Mouse (Mus musculus) CH12.LX (cell line): ENCODE data around the gene Smg6. TPM values are rescaled to one million over a fixed set of nuclear protein-coding genes. Genes with fewer than 3 reads are reported as not detected.

ENCODE experiments used
- DNase-seq: peaks from one replicate; pipeline ENCODE4 v3.0.0-alpha.2; 2013; ENCODE audit errors: extremely low read depth
- H3K27ac ChIP-seq: 2 replicates; pipeline ENCODE4 v1.5.1; 2012; ENCODE audit warnings: low read depth, mild to moderate bottlenecking, control low read depth, moderate library complexity; ENCODE audit not compliant: insufficient read depth
- H3K27me3 ChIP-seq: replicated peaks from 2 replicates; pipeline ENCODE3; 2012; ENCODE audit warnings: inconsistent platforms
- H3K36me3 ChIP-seq, 2 experiments: replicated peaks in 1 of 2; 2 replicates each; pipeline versions ENCODE3 to v1.6.1; 2012; ENCODE audit warnings: inconsistent platforms in 1 of 2, low read length in 1 of 2, mild to moderate bottlenecking in 1 of 2, mixed read lengths in 1 of 2, moderate library complexity in 1 of 2; ENCODE audit not compliant: control insufficient read depth in 1 of 2, insufficient read depth in 1 of 2
- H3K4me1 ChIP-seq, 2 experiments: 2 replicates each; pipeline ENCODE4 v1.6.1; 2012; ENCODE audit warnings: inconsistent platforms in 1 of 2, moderate library complexity in 1 of 2; ENCODE audit not compliant: insufficient read depth in 2 of 2, control insufficient read depth in 1 of 2
- H3K4me2 ChIP-seq: 2 replicates; pipeline ENCODE4 v1.6.1; 2012; ENCODE audit warnings: low read depth, mild to moderate bottlenecking, control low read depth; ENCODE audit not compliant: poor library complexity, insufficient read depth, severe bottlenecking
- H3K4me3 ChIP-seq, 3 experiments: fragments of 150-350 bp in 1 of 3; sonication (generic) in 1 of 3; replicated peaks in 1 of 3; 2 replicates each; pipeline versions ENCODE3 to v1.5.1; 2011 to 2012; ENCODE audit warnings: low read depth in 2 of 3, low read length in 2 of 3, mild to moderate bottlenecking in 2 of 3, moderate library complexity in 2 of 3, control low read depth in 1 of 3, improper control_type of control experiment in 1 of 3, inconsistent platforms in 1 of 3, mixed read lengths in 1 of 3; ENCODE audit not compliant: poor library complexity in 1 of 3
- H3K79me2 ChIP-seq: replicated peaks from 2 replicates; pipeline ENCODE4 v1.6.1; 2012; ENCODE audit warnings: mild to moderate bottlenecking, moderate library complexity; ENCODE audit not compliant: control insufficient read depth, poor library complexity, insufficient read depth, severe bottlenecking; ENCODE audit errors: extremely low read depth
- H3K9ac ChIP-seq: 2 replicates; pipeline ENCODE4 v1.6.1; 2012; ENCODE audit warnings: low read depth, mild to moderate bottlenecking, control low read depth, moderate library complexity; ENCODE audit not compliant: insufficient read depth
- H3K9me3 ChIP-seq: replicated peaks from 2 replicates; pipeline ENCODE3; 2012; ENCODE audit warnings: low read length, inconsistent platforms, mixed read lengths
- BHLHE40 ChIP-seq: IDR thresholded peaks from 2 replicates; pipeline ENCODE4 v1.6.1; 2011; ENCODE audit warnings: mild to moderate bottlenecking, low read depth, low read length, improper control_type of control experiment
- CHD2 ChIP-seq: IDR thresholded peaks from 2 replicates; pipeline ENCODE4 v1.6.1; 2011; ENCODE audit warnings: low read length, improper control_type of control experiment
- CTCF ChIP-seq, 2 experiments: IDR thresholded peaks in 1 of 2; conservative IDR thresholded peaks in 1 of 2; 2 replicates each; pipeline ENCODE4 v1.5.1; 2011 to 2012; ENCODE audit warnings: low read depth in 2 of 2, low read length in 2 of 2, improper control_type of control experiment in 1 of 2, inconsistent platforms in 1 of 2, mild to moderate bottlenecking in 1 of 2, moderate library complexity in 1 of 2
- E2F4 ChIP-seq: IDR thresholded peaks from 2 replicates; pipeline ENCODE4 v1.6.1; 2011; ENCODE audit warnings: low read depth, low read length, improper control_type of control experiment; ENCODE audit not compliant: insufficient replicate concordance
- ELF1 ChIP-seq: IDR thresholded peaks from 2 replicates; pipeline ENCODE4 v1.6.1; 2014; ENCODE audit warnings: low read depth, mild to moderate bottlenecking, inconsistent platforms, low read length, improper control_type of control experiment
- EP300 ChIP-seq: IDR thresholded peaks from 2 replicates; pipeline ENCODE4 v1.6.1; 2011; ENCODE audit warnings: low read length, improper control_type of control experiment
- ETS1 ChIP-seq: conservative IDR thresholded peaks from 2 replicates; pipeline ENCODE4 v1.6.1; 2012; ENCODE audit warnings: low read depth, mild to moderate bottlenecking, inconsistent platforms, low read length, improper control_type of control experiment, moderate library complexity
- HCFC1 ChIP-seq: IDR thresholded peaks from 2 replicates; pipeline ENCODE4 v1.6.1; 2012; ENCODE audit warnings: low read depth, mild to moderate bottlenecking, inconsistent platforms, low read length, improper control_type of control experiment
- JUND ChIP-seq: conservative IDR thresholded peaks from 2 replicates; pipeline ENCODE4 v1.6.1; 2011; ENCODE audit warnings: low read depth, low read length, improper control_type of control experiment
- KAT2A ChIP-seq: IDR thresholded peaks from 2 replicates; pipeline ENCODE4 v1.6.1; 2012; ENCODE audit warnings: low read length, improper control_type of control experiment, inconsistent platforms; ENCODE audit not compliant: insufficient replicate concordance
- MAFK ChIP-seq: IDR thresholded peaks from 2 replicates; pipeline ENCODE4 v1.6.1; 2011; ENCODE audit warnings: low read length, improper control_type of control experiment; ENCODE audit not compliant: insufficient replicate concordance
- MAX ChIP-seq: IDR thresholded peaks from 2 replicates; pipeline ENCODE4 v1.6.1; 2011; ENCODE audit warnings: low read length, improper control_type of control experiment
- MXI1 ChIP-seq: IDR thresholded peaks from 2 replicates; pipeline ENCODE4 v1.6.1; 2011; ENCODE audit warnings: mild to moderate bottlenecking, low read depth, low read length, improper control_type of control experiment
- NELFE ChIP-seq: IDR thresholded peaks from 2 replicates; pipeline ENCODE4 v1.6.1; 2011; ENCODE audit warnings: low read depth, low read length, improper control_type of control experiment
- NRF1 ChIP-seq: IDR thresholded peaks from 2 replicates; pipeline ENCODE4 v1.6.1; 2014; ENCODE audit warnings: low read depth, mild to moderate bottlenecking, inconsistent platforms, low read length, improper control_type of control experiment, moderate library complexity
- PAX5 ChIP-seq: IDR thresholded peaks from 2 replicates; pipeline ENCODE4 v1.6.1; 2012; ENCODE audit warnings: low read length, inconsistent platforms, mixed read lengths
- POLR2A ChIP-seq: IDR thresholded peaks from 2 replicates; pipeline ENCODE4 v1.6.1; 2011; ENCODE audit warnings: low read depth, mild to moderate bottlenecking, improper control_type of control experiment, low read length
- POLR2AphosphoS2 ChIP-seq: IDR thresholded peaks from 2 replicates; pipeline ENCODE4 v1.6.1; 2011; ENCODE audit warnings: low read depth, low read length, improper control_type of control experiment
- RAD21 ChIP-seq: IDR thresholded peaks from 2 replicates; pipeline ENCODE4 v1.6.1; 2011; ENCODE audit warnings: low read depth, mild to moderate bottlenecking, low read length, improper control_type of control experiment, moderate library complexity
- SMC3 ChIP-seq: IDR thresholded peaks from 2 replicates; pipeline ENCODE4 v1.6.1; 2011; ENCODE audit warnings: low read depth, low read length, improper control_type of control experiment
- TCF12 ChIP-seq: IDR thresholded peaks from 2 replicates; pipeline ENCODE4 v1.6.1; 2014; ENCODE audit warnings: low read depth, mild to moderate bottlenecking, inconsistent platforms, low read length, improper control_type of control experiment
- ZKSCAN1 ChIP-seq: IDR thresholded peaks from 2 replicates; pipeline ENCODE4 v1.6.1; 2012; ENCODE audit warnings: low read depth, inconsistent platforms, low read length, improper control_type of control experiment, borderline replicate concordance
- ZMIZ1 ChIP-seq: IDR thresholded peaks from 2 replicates; pipeline ENCODE4 v1.6.1; 2012; ENCODE audit warnings: low read depth, mild to moderate bottlenecking, inconsistent platforms, low read length, improper control_type of control experiment
- ZNF384 ChIP-seq: IDR thresholded peaks from 2 replicates; pipeline ENCODE4 v1.6.1; 2012; ENCODE audit warnings: low read depth, low read length, improper control_type of control experiment, inconsistent platforms
- dilution Hi-C: fragments of 300-500 bp; cut with MboI; formaldehyde crosslinking; loops from 2 replicates; pipeline ENCODE4 v1.14.3; 2020; ENCODE audit warnings: low sequenced_read_pairs; ENCODE audit not compliant: extremely low pct_unique_long_range_greater_than_20kb, extremely low pct_ligation_motif_present
- in situ Hi-C: fragments of 300-500 bp; cut with MboI; formaldehyde crosslinking; loops from 3 replicates; pipeline ENCODE4 v1.14.3; 2019; ENCODE audit warnings: low sequenced_read_pairs, low pct_ligation_motif_present, low pct_unique_long_range_greater_than_20kb, mixed read lengths
- polyA plus RNA-seq: library from polyadenylated mRNA; unstranded; fragments of >175 nt; gene quantifications from 2 replicates; pipeline ENCODE4 v1.2.1, GENCODE M21; 2012; ENCODE audit warnings: low read depth; ENCODE audit not compliant: insufficient read length
- total RNA-seq, 2 experiments: library from RNA; depleted of rRNA; stranded (reverse); fragments of 300-350 nt in 1 of 2; fragments of >200 nt in 1 of 2; gene quantifications; 2 replicates each; pipeline ENCODE4 v1.2.3; 2012 to 2014

Smg6 gene
- total and polyA plus RNA-seq, 3 experiments: 9.0 to 18.5 (median 12.1) TPM

DNA sequence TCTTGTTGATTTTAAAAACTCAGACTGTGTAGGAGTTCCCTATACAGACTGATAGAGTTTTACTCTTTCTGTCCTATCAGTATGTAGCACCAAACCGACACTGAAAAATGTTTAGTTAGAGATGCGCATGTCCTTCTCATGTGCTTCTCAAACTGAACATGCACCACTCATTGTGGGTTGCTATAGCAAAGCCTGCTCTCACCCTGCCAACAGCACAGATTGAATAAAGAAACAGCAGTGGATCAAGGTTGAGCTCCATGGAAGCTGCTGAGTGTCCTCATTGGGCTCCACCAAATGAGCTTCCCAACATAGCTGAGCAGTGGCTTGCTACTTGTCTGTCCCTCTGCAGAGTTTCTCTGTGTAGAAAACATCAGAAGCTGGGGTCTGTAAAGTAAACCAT lies 192.5 kb downstream of the Smg6 start:
- in situ Hi-C loops (no loop called here), dilution Hi-C loops (no loop called here)
- DNase-seq: no peak
- Histone ChIP-seq H3K79me2 (no peaks in the 10 kb centered on the region), H3K4me1 (peaks cover 7 to 11% of the 10 kb centered on the region in 2 experiments; a peak in 3 of 4 replicates), H3K36me3 (peaks cover 0 to 40% of the 10 kb centered on the region in 2 experiments), H3K4me3 (no peak overlapping the region), H3K4me2 (no peak overlapping the region), H3K9me3 (no peaks in the 10 kb centered on the region), H3K27ac (no peak overlapping the region), H3K9ac (no peak overlapping the region), H3K27me3 (no peaks in the 10 kb centered on the region)
- TF ChIP-seq ZMIZ1 (no peak), POLR2A (no peak), POLR2AphosphoS2 (no peak), EP300 (no peak), CTCF (conservative IDR thresholded peaks at IDR 0.05 in 1 of 2, IDR thresholded peaks at IDR 0.05 in 1 of 2; ENCODE audit: low read depth in 2 of 2, low read length in 2 of 2) (no peak), PAX5 (no peak), HCFC1 (no peak), MXI1 (no peak)

DNA sequence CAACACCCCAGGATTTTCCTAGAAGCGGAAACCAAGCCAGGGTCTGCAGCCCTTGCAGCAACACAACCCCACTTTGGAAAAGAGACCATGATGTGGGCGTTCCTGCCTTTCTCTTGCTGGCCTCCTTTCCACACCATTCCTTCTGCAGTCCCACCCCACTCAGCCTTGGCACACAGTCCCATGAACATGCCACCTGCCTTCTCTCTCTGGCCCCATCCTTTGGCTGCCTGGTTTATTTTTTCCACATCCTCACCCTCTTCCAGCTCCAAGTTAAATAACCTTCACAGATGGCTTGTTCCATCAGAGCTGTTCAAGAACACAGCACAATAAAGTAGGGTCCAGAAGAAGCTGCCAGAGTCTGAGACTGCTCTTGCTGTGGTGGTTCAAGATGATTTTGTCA lies 193.7 kb downstream of the Smg6 start:
- H3K9ac ChIP-seq: no peak overlapping the region
- DNase-seq: no peak
- H3K9me3 ChIP-seq: no peaks in the 10 kb centered on the region
- no peak overlapping the region for H3K4me2 ChIP-seq
- in situ Hi-C loops (no loop called here), dilution Hi-C loops (no loop called here)
- H3K27ac ChIP-seq: no peak overlapping the region
- no peak overlapping the region for H3K4me3 ChIP-seq
- H3K36me3 ChIP-seq: peaks cover 0 to 37% of the 10 kb centered on the region in 2 experiments
- no peaks in the 10 kb centered on the region for H3K27me3 ChIP-seq
- TF ChIP-seq BHLHE40 (no peak), ETS1 (no peak), SMC3 (no peak), ZKSCAN1 (no peak), ZNF384 (no peak), EP300 (no peak), KAT2A (no peak), ELF1 (no peak), TCF12 (no peak), JUND (no peak), RAD21 (no peak), MAFK (no peak), NELFE (no peak), CHD2 (no peak), NRF1 (no peak), MAX (no peak), E2F4 (no peak)
- H3K4me1 ChIP-seq: peaks cover 7 to 11% of the 10 kb centered on the region in 2 experiments; a peak in 3 of 4 replicates
- H3K79me2 ChIP-seq: no peaks in the 10 kb centered on the region
